Mouse (Mus musculus) liver, embryonic 14.5 days (tissue): ENCODE measurements around the gene Iqschfp.

Source experiments
- CTCF ChIP-seq: IDR thresholded peaks from 2 replicates; pipeline ENCODE4 v1.5.1; 2016; ENCODE audit warnings: antibody characterized with exemption, low read depth, control low read depth
- EP300 ChIP-seq: IDR thresholded peaks from 2 replicates; pipeline ENCODE4 v1.6.1; 2016; ENCODE audit warnings: antibody characterized with exemption, low read depth

GRCm38 (mm10) chr3:67930424-67931133, 38.5 kb downstream of the Iqschfp start:
- TF ChIP-seq CTCF (no peak), EP300 (no peak)
